Comparison of ENCODE assay signal across 12 mouse cellular contexts in the genomic region with DNA sequence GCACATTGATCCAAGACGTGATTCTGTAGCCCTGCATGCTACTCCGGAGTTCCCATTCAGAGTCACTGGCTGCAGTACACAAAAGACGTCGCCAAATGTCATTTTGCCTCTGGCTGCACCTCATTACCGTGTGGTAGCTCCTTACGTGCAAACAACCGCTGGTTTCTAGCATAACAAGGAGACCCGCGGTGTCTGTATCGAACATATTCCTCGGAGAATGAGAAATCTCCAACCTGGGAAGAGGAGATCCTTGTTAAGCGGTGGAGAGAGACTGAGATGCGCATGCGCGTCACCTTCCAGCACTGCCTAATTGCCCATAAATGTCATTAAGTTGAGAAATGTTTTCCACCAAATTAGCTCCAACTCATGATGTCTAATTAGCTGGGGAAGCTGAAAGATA. TPM values are rescaled to one million over a fixed set of nuclear protein-coding genes. Genes with fewer than 3 reads are reported as not detected.
DNase-seq lines count a peak whose midpoint lies in the region; ATAC-seq and TF ChIP-seq lines count a peak whose summit lies in the region.
"Had no signal": no experiment of that assay in that cellular context is flagged by ENCODE, and none has a peak within 500 bp of the region (broad histone marks: within the 10 kb centered on the region; RNA-seq: fewer than 3 reads in every experiment).

No protein-coding gene starts in this region.

- no peaks in the 10 kb centered on the region for H3K36me3 ChIP-seq in liver, embryonic 11.5 days (ENCODE audit: control insufficient read depth, insufficient read depth, low read length)
- H3K36me3 ChIP-seq in liver, postnatal 0 days (replicated peaks; ENCODE audit: insufficient read depth, low read length) = no peaks in the 10 kb centered on the region
- no peaks in the 10 kb centered on the region for H3K36me3 ChIP-seq in hindbrain, embryonic 16.5 days (ENCODE audit: control insufficient read depth, insufficient read depth, low read length)
- H3K36me3 ChIP-seq in neural tube, embryonic 15.5 days = no peaks in the 10 kb centered on the region
- H3K36me3 ChIP-seq: embryonic facial prominence, embryonic 15.5 days had no signal

- H3K4me1 ChIP-seq in liver, embryonic 11.5 days (replicated peaks; ENCODE audit: control insufficient read depth, insufficient read depth, low read length) = no peaks in the 10 kb centered on the region
- no peaks in the 10 kb centered on the region for H3K4me1 ChIP-seq in liver, postnatal 0 days (ENCODE audit: insufficient read depth)
- H3K4me1 ChIP-seq in cortical plate, adult 2 months (ENCODE audit: control insufficient read depth, insufficient read depth, low read length) = no peaks in the 10 kb centered on the region
- peaks cover 12% of the 10 kb centered on the region for H3K4me1 ChIP-seq in hindbrain, embryonic 16.5 days (ENCODE audit: control insufficient read depth, insufficient read depth, low read depth, low read length)
- H3K4me1 ChIP-seq in neural tube, embryonic 15.5 days = peaks cover 17% of the 10 kb centered on the region
- H3K4me1 ChIP-seq: embryonic facial prominence, embryonic 15.5 days had no signal

- TF ChIP-seq EP300 in liver, postnatal 0 days (IDR thresholded peaks at IDR 0.05; ENCODE audit: low read depth) = no peak

- no peak overlapping the region for H3K27ac ChIP-seq in liver, embryonic 11.5 days (ENCODE audit: low read depth, low read length)
- no peak overlapping the region for H3K27ac ChIP-seq in liver, postnatal 0 days (ENCODE audit: low read depth)
- no peak overlapping the region for H3K27ac ChIP-seq in cortical plate, adult 2 months (ENCODE audit: insufficient read depth, low read length)
- peak overlapping the region; percentile 27; the same call in 1 of the 2 replicates for H3K27ac ChIP-seq in hindbrain, embryonic 16.5 days (ENCODE audit: low read depth, low read length)
- peak overlapping the region; percentile 65 for H3K27ac ChIP-seq in neural tube, embryonic 15.5 days (replicated peaks)
- H3K27ac ChIP-seq: embryonic facial prominence, embryonic 15.5 days had no signal

- H3K9ac ChIP-seq in liver, embryonic 11.5 days (ENCODE audit: low read depth, low read length) = no peak overlapping the region
- H3K9ac ChIP-seq in liver, postnatal 0 days (replicated peaks) = no peak overlapping the region
- no peak overlapping the region; the same call in 1 of the 2 replicates for H3K9ac ChIP-seq in hindbrain, embryonic 16.5 days (ENCODE audit: low read depth, low read length)
- H3K9ac ChIP-seq in neural tube, embryonic 15.5 days (replicated peaks) = no peak overlapping the region
- H3K9ac ChIP-seq: embryonic facial prominence, embryonic 15.5 days; lung, embryonic 14.5 days had no signal

- no peak for TF ChIP-seq CTCF in liver, postnatal 0 days (IDR thresholded peaks at IDR 0.05; ENCODE audit: low read depth)
- TF ChIP-seq CTCF in cortical plate, adult 2 months (IDR thresholded peaks at IDR 0.05; ENCODE audit: extremely low read depth, insufficient read depth, low read length) = no peak

- H3K4me3 ChIP-seq in liver, embryonic 11.5 days (ENCODE audit: low read depth, low read length) = no peak overlapping the region
- no peak overlapping the region for H3K4me3 ChIP-seq in liver, postnatal 0 days (ENCODE audit: low read depth, low read length)
- peak overlapping the region; percentile 3; the same call in 1 of the 2 replicates for H3K4me3 ChIP-seq in cortical plate, adult 2 months (ENCODE audit: insufficient read depth, low read length)
- H3K4me3 ChIP-seq in hindbrain, embryonic 16.5 days (ENCODE audit: low read length) = peak overlapping the region; percentile 30
- H3K4me3 ChIP-seq in neural tube, embryonic 15.5 days (replicated peaks) = peak overlapping the region; percentile 24
- H3K4me3 ChIP-seq: embryonic facial prominence, embryonic 15.5 days had no signal

- no peak for TF ChIP-seq POLR2A in cortical plate, adult 2 months (IDR thresholded peaks at IDR 0.05; ENCODE audit: extremely low read depth, insufficient read depth, low read length)

- WGBS in liver, embryonic 11.5 days = 69% methylated on average over 15 of the region's 15 CpGs
- WGBS in liver, postnatal 0 days (ENCODE audit: insufficient replicate concordance) = 66% methylated on average over 15 of the region's 15 CpGs
- WGBS in hindbrain, embryonic 16.5 days = 34% methylated on average over 15 of the region's 15 CpGs
- 16% methylated on average over 15 of the region's 15 CpGs for WGBS in neural tube, embryonic 15.5 days

- no peak for ATAC-seq in liver, embryonic 11.5 days (replicated peaks; ENCODE audit: low FRiP score)
- no peak for ATAC-seq in liver, postnatal 0 days
- 0 out of 2 replicates have a peak, but pooled peaks have one; percentile 50 for ATAC-seq in hindbrain, embryonic 16.5 days
- peak; percentile 74 for ATAC-seq in neural tube, embryonic 15.5 days (ENCODE audit: low FRiP score)
- ATAC-seq: intestine, embryonic 16.5 days had no signal

- 0 out of 2 replicates have a peak overlapping the region, but pooled peaks have one; percentile 9 for H3K4me2 ChIP-seq in liver, embryonic 11.5 days
- no peak overlapping the region for H3K4me2 ChIP-seq in liver, postnatal 0 days (ENCODE audit: low read depth, low read length)
- H3K4me2 ChIP-seq in hindbrain, embryonic 16.5 days (ENCODE audit: low read length) = peak overlapping the region; percentile 53
- peak overlapping the region; percentile 57 for H3K4me2 ChIP-seq in neural tube, embryonic 15.5 days
- H3K4me2 ChIP-seq: embryonic facial prominence, embryonic 15.5 days; heart, embryonic 11.5 days; lung, embryonic 14.5 days had no signal

- DNase-seq in liver, embryonic 11.5 days (ENCODE audit: low spot score) = no peak
- no peak for DNase-seq in liver, postnatal 0 days
- DNase-seq in natural killer cell, adult 2 months (ENCODE audit: low spot score in 2 of 2) = no peak
- no peak for DNase-seq in B cell, adult 2 months
- DNase-seq: adrenal gland, postnatal 36 days; lung, embryonic 14.5 days had no signal

- H3K9me3 ChIP-seq in liver, embryonic 11.5 days (ENCODE audit: control insufficient read depth, low read length) = no peaks in the 10 kb centered on the region
- H3K9me3 ChIP-seq in liver, postnatal 0 days (ENCODE audit: low read length) = no peaks in the 10 kb centered on the region
- no peaks in the 10 kb centered on the region for H3K9me3 ChIP-seq in hindbrain, embryonic 16.5 days (ENCODE audit: control insufficient read depth, low read length)
- H3K9me3 ChIP-seq in neural tube, embryonic 15.5 days (replicated peaks) = no peaks in the 10 kb centered on the region
- H3K9me3 ChIP-seq: embryonic facial prominence, embryonic 15.5 days had no signal

- peaks cover 12% of the 10 kb centered on the region for H3K27me3 ChIP-seq in liver, embryonic 11.5 days (replicated peaks; ENCODE audit: control insufficient read depth, insufficient read depth, low read length)
- peaks cover 4% of the 10 kb centered on the region; the same call in 1 of the 2 replicates for H3K27me3 ChIP-seq in liver, postnatal 0 days (ENCODE audit: insufficient read depth, low read length)
- peaks cover 7% of the 10 kb centered on the region for H3K27me3 ChIP-seq in hindbrain, embryonic 16.5 days (replicated peaks; ENCODE audit: control insufficient read depth, insufficient read depth, low read length)
- peaks cover 67% of the 10 kb centered on the region for H3K27me3 ChIP-seq in neural tube, embryonic 15.5 days (replicated peaks)

RNA-seq across cellular contexts. Expression of a gene that starts 51.0 kb away (rescaled TPM):
- not detected in 2 replicates for polyA plus RNA-seq in liver, embryonic 11.5 days (2014; fragmentation: Nextera tagmentation; extraction: Ambion mirVana)
- polyA plus RNA-seq in liver, postnatal 0 days (2015; fragmentation: Nextera tagmentation; extraction: Ambion mirVana) = 0.28 and 0.33 TPM in 2 replicates
- 202 and 230 TPM in 2 replicates for polyA plus RNA-seq in cortical plate, adult 2 months (2012; rRNA removed)
- 153 and 190 TPM in 2 replicates for polyA plus RNA-seq in hindbrain, embryonic 16.5 days (2015; fragmentation: Nextera tagmentation; extraction: Ambion mirVana)
- 77.3 and 86.7 TPM in 2 replicates for polyA plus RNA-seq in neural tube, embryonic 15.5 days (2015; fragmentation: Nextera tagmentation; extraction: Ambion mirVana)
- polyA plus RNA-seq: heart, embryonic 11.5 days; intestine, embryonic 16.5 days had no signal

RNA-seq across cellular contexts. Expression of a gene that starts 52.0 kb away (rescaled TPM):
- polyA plus RNA-seq in liver, embryonic 11.5 days (2014; fragmentation: Nextera tagmentation; extraction: Ambion mirVana) = 66.7 and 70.9 TPM in 2 replicates
- polyA plus RNA-seq in liver, postnatal 0 days (2015; fragmentation: Nextera tagmentation; extraction: Ambion mirVana) = 107 and 113 TPM in 2 replicates
- 33.7 and 34.5 TPM in 2 replicates for polyA plus RNA-seq in cortical plate, adult 2 months (2012; rRNA removed)
- polyA plus RNA-seq in hindbrain, embryonic 16.5 days (2015; fragmentation: Nextera tagmentation; extraction: Ambion mirVana) = 40.6 and 41.7 TPM in 2 replicates
- polyA plus RNA-seq in neural tube, embryonic 15.5 days (2015; fragmentation: Nextera tagmentation; extraction: Ambion mirVana) = 42.3 and 45.8 TPM in 2 replicates

Comparison
In these comparisons a context has a peak if more than half of its experiments do, and no peak if none do; other contexts are left out.
1. ATAC-seq: peak in hindbrain, embryonic 16.5 days (single experiment) and neural tube, embryonic 15.5 days (single experiment); none in liver, embryonic 11.5 days (single experiment) and liver, postnatal 0 days (single experiment).
2. H3K27ac ChIP-seq: peak in hindbrain, embryonic 16.5 days (single experiment) and neural tube, embryonic 15.5 days (single experiment); none in liver, embryonic 11.5 days (single experiment), liver, postnatal 0 days (single experiment) and cortical plate, adult 2 months (single experiment).
3. H3K4me3 ChIP-seq: peak in cortical plate, adult 2 months (single experiment), hindbrain, embryonic 16.5 days (single experiment) and neural tube, embryonic 15.5 days (single experiment); none in liver, embryonic 11.5 days (single experiment) and liver, postnatal 0 days (single experiment).
4. RNA of a gene that starts 51.0 kb away (polyA plus RNA-seq): 202 to 230 TPM in cortical plate, adult 2 months, 153 to 190 TPM in hindbrain, embryonic 16.5 days and 77.3 to 86.7 TPM in neural tube, embryonic 15.5 days; 0.28 to 0.33 TPM in liver, postnatal 0 days and not detected in liver, embryonic 11.5 days; every median in the first group is over 10 times any median in the second.